Mouse (Mus musculus): ENCODE results near the gene Raver1.
"Not testable (repeated sequence)": the region's sequence is repeated elsewhere in the genome, so short reads cannot be mapped to it uniquely, and the experiment has no call there.

Raver1 gene

GRCm38 (mm10) chr9:21105760-21106564 lies 14.2 kb upstream of the Raver1 start:
- DNase-seq: no peak

- DNase-seq: no peak
These were observed 13.0 kb upstream of the Raver1 start for GRCm38 (mm10) chr9:21104814-21105213.

GRCm38 (mm10) chr9:21102076-21102475 lies 10.3 kb upstream of the Raver1 start:
- no peak for DNase-seq

- DNase-seq: no peak
These were observed 8.8 kb upstream of the Raver1 start for GRCm38 (mm10) chr9:21100447-21101161.

- DNase-seq: no peak
These were observed 6.0 kb upstream of the Raver1 start for GRCm38 (mm10) chr9:21097793-21098192.

GRCm38 (mm10) chr9:21095958-21096357 lies 4.2 kb upstream of the Raver1 start:
- no peak for DNase-seq

- DNase-seq: no peak
These were observed 1.6 kb upstream of the Raver1 start for GRCm38 (mm10) chr9:21093423-21093822.

- no peak for DNase-seq
These were observed 669 bp downstream of the Raver1 start for GRCm38 (mm10) chr9:21090972-21091706.

GRCm38 (mm10) chr9:21090537-21090936 lies 1.3 kb downstream of the Raver1 start:
- no peak for DNase-seq

- DNase-seq: no peak
These were observed 8.5 kb downstream of the Raver1 start for GRCm38 (mm10) chr9:21083324-21083723.

GRCm38 (mm10) chr9:21081127-21081526 lies 10.7 kb downstream of the Raver1 start:
- DNase-seq: no peak

- no peak for DNase-seq
These were observed 16.2 kb downstream of the Raver1 start for GRCm38 (mm10) chr9:21075625-21076024.

- no peak for DNase-seq
These were observed 17.6 kb downstream of the Raver1 start for GRCm38 (mm10) chr9:21074173-21074572.

GRCm38 (mm10) chr9:21073044-21073840 lies 18.6 kb downstream of the Raver1 start, which contains the start of the genes Gm49373 and Fdx1l:
Gene Gm49373, minus strand, starts transcription at chr9:21073096.
Gene Fdx1l, minus strand, starts transcription at chr9:21073614.
- DNase-seq: peak; percentile 84 to 85

GRCm38 (mm10) chr9:21072641-21073040 lies 19.2 kb downstream of the Raver1 start:
- peak in 1 of 2 experiments; percentile 7 for DNase-seq

GRCm38 (mm10) chr9:21067006-21067684 lies 24.7 kb downstream of the Raver1 start, which contains the start of gene Zglp1:
Gene Zglp1, minus strand, starts transcription at chr9:21067093.
- DNase-seq: no peak

- DNase-seq: no peak
These were observed 28.9 kb downstream of the Raver1 start for GRCm38 (mm10) chr9:21062928-21063327.

GRCm38 (mm10) chr9:21051578-21051977 lies 40.2 kb downstream of the Raver1 start:
- DNase-seq: no peak

GRCm38 (mm10) chr9:21045235-21045634 lies 46.6 kb downstream of the Raver1 start:
- DNase-seq: no peak

- DNase-seq: not testable (repeated sequence)
These were observed 47.0 kb downstream of the Raver1 start for GRCm38 (mm10) chr9:21044785-21045184.

GRCm38 (mm10) chr9:21043563-21043962 lies 48.2 kb downstream of the Raver1 start:
- DNase-seq: no peak

- DNase-seq: no peak
These were observed 50.5 kb downstream of the Raver1 start for GRCm38 (mm10) chr9:21041308-21041707.
